Mouse (Mus musculus) forebrain, embryonic 11.5 days (tissue): ENCODE measurements around the gene Ltbp2. TPM values are rescaled to one million over a fixed set of nuclear protein-coding genes. Genes with fewer than 3 reads are reported as not detected.

ENCODE experiments used
- ATAC-seq: fragments of 200-750 bp; cut with Nextera tagmentation; replicated peaks from 2 replicates; pipeline ENCODE4 v1.8.0; 2017; ENCODE audit warnings: moderate TSS enrichment; ENCODE audit not compliant: low FRiP score
- DNase-seq: peaks from one replicate; pipeline ENCODE4 v3.0.0-alpha.2; 2017; ENCODE audit warnings: low spot score
- H3K27ac ChIP-seq: fragments of 300-500 bp; sonication (generic); 2 replicates; pipeline ENCODE4 v1.5.1; 2014; ENCODE audit warnings: low read depth, low read length
- H3K27me3 ChIP-seq: fragments of 300-500 bp; sonication (generic); 2 replicates; pipeline ENCODE4 v1.6.1; 2014; ENCODE audit warnings: mild to moderate bottlenecking, low read length, mixed read lengths; ENCODE audit not compliant: control insufficient read depth, insufficient read depth
- H3K36me3 ChIP-seq: fragments of 300-500 bp; sonication (generic); 2 replicates; pipeline ENCODE4 v1.6.1; 2014; ENCODE audit warnings: mild to moderate bottlenecking, low read length, moderate library complexity, mixed read lengths; ENCODE audit not compliant: control insufficient read depth, insufficient read depth
- H3K4me1 ChIP-seq: fragments of 300-500 bp; sonication (generic); replicated peaks from 2 replicates; pipeline ENCODE4 v1.6.1; 2014; ENCODE audit warnings: low read length, mixed read lengths; ENCODE audit not compliant: control insufficient read depth, insufficient read depth
- H3K4me2 ChIP-seq: fragments of 300-500 bp; sonication (generic); 2 replicates; pipeline ENCODE4 v1.6.1; 2014; ENCODE audit warnings: low read depth, mild to moderate bottlenecking, low read length, moderate library complexity, mixed read lengths; ENCODE audit not compliant: severe bottlenecking
- H3K4me3 ChIP-seq: fragments of 300-500 bp; sonication (generic); 2 replicates; pipeline ENCODE4 v1.5.1; 2014; ENCODE audit warnings: low read depth, low read length
- H3K9ac ChIP-seq: fragments of 300-500 bp; sonication (generic); 2 replicates; pipeline ENCODE4 v1.6.1; 2014; ENCODE audit warnings: low read length
- H3K9me3 ChIP-seq: fragments of 300-500 bp; sonication (generic); 2 replicates; pipeline ENCODE4 v1.6.1; 2016; ENCODE audit warnings: low read length, mixed read lengths; ENCODE audit not compliant: control insufficient read depth
- WGBS: fragments of 180-500 bp; shearing (Covaris S2); extraction: QIAGEN DNeasy Blood & Tissue Kit; methylation state at CpG from one replicate; pipeline ENCODE4 v1.1.7; 2014; 5-methylcytosine and 5-hydroxymethylcytosine counted together
- polyA plus RNA-seq: library from polyadenylated mRNA; unstranded; fragments of >200 nt; fragmentation: Nextera tagmentation; extraction: Ambion mirVana; gene quantifications from 2 replicates; pipeline ENCODE4 v1.2.1, GENCODE M21; 2014

The Ltbp2 gene
- polyA plus RNA-seq, 1 experiment from 2014 or later, result not detected

DNA sequence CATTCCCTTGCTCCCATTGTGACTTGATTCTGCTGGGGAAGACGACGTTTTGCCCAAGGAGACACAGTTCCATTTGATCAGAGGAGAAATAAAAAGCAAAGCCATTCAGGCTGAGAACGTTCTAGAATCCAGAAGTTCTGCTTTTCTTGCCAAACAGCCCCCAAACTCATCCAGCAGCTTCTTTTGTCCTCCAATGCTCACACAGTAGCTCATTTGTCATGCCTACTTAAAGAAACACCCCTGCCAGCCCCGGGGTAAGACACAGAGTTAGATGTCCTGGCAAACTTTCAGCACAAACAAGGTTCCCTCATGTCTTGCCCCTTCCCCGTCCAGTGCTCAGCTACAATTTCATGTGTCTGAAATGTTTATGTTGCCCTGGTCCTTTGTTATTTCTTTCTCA lies 52.1 kb downstream of the Ltbp2 start:
- ATAC-seq (no peak), DNase-seq (no peak)
- Histone ChIP-seq H3K9ac (no peak overlapping the region), H3K27me3 (no peaks in the 10 kb centered on the region), H3K4me1 (no peaks in the 10 kb centered on the region), H3K36me3 (no peaks in the 10 kb centered on the region), H3K9me3 (no peaks in the 10 kb centered on the region), H3K27ac (no peak overlapping the region), H3K4me2 (no peak overlapping the region), H3K4me3 (no peak overlapping the region)
- WGBS, result 86% methylated on average over 5 of the region's 5 CpGs

DNA sequence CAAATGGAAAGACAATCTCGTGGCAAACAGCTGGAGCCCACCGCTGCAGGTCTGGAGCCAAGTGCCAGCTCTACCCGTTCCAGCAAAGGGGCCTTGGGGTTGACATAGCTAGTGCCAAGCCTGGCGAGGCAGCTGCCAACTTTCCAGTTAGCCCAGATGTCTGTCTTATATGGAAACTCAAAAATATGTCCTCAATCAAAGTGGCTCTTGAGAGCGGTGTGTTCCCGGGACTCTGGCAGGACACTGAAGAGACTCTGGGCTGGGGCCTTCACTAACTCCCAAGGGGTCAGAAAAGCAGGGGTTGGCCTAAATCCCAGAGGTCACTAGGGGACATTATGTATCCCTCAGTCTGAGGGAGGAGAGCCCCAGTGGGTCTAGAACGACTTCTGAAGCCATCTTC lies 52.7 kb downstream of the Ltbp2 start:
- no peaks in the 10 kb centered on the region for H3K27me3 ChIP-seq
- H3K9me3 ChIP-seq, result no peaks in the 10 kb centered on the region
- ATAC-seq, result no peak
- no peaks in the 10 kb centered on the region for H3K4me1 ChIP-seq
- no peaks in the 10 kb centered on the region for H3K36me3 ChIP-seq
- H3K4me2 ChIP-seq, result no peak overlapping the region
- no peak overlapping the region for H3K27ac ChIP-seq
- H3K9ac ChIP-seq, result no peak overlapping the region
- no peak overlapping the region for H3K4me3 ChIP-seq
- no peak for DNase-seq
- 86% methylated on average over 7 of the region's 7 CpGs for WGBS

DNA sequence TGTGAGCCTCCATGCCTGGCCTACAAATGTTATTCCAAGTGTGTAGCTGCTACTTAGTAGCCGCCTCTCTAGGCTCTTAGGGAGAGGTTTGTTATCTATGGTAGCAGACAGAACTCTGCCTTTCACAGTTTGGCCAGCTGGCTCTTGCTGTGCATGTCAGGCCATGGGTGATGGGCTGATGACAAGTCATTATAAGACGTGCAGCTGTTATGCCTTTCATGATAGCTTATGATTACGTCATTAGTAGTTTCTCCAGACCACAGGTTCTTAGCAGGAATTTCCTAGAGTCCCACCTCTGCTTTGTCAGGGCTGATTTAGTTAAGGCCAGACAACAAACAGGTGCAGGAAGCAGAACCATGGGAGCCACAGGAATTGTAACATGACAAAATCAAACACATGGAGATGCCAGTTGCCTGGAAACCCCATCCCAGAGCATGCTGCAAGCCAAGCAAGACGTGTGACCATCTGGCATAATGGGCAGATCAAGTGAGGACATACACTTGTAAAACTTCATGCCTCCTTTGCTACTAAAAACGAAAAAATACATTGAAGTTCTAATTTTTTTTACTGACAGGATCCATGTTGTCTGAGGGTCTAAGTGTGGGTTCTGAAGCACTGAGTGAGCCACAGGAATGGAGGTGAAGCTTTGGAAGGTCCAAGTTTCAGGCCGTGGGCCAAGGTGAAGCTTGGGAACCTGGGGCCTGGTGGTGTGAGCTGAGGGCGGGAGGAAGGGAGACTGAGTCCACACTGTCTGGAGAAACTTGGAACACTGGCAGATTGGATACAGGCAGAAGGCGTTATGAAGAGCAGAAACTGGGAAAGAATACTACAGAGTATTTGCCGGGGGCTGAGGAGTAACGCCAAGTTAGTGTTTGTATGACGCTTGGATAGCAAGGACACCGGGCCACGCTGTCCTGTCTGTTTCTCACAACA lies 56.8 kb downstream of the Ltbp2 start:
- Histone ChIP-seq H3K9me3 (no peaks in the 10 kb centered on the region), H3K4me2 (no peak overlapping the region), H3K27ac (no peak overlapping the region), H3K36me3 (no peaks in the 10 kb centered on the region), H3K4me3 (no peak overlapping the region), H3K4me1 (no peaks in the 10 kb centered on the region), H3K27me3 (no peaks in the 10 kb centered on the region), H3K9ac (no peak overlapping the region)
- WGBS, result 86% methylated on average over 13 of the region's 13 CpGs
- ATAC-seq (no peak), DNase-seq (no peak)

DNA sequence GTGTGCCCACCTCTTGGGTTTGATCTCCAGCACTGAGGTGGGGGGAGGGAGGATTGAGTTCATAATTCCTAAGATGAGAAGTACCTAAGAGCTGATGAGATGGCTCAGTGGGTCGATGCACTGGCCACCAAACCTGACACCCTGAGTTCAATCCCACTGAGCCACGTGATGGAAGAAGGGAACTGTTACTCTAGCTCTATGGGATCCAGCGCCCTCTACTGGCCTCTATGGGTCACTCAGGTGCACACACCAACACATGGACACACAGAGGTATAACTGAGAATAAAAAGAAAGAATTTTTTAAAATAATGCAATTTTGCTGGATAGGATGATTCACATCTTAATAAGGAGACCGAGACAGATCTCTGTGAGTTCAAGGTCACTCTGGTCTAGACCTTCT lies 57.8 kb downstream of the Ltbp2 start:
- no peaks in the 10 kb centered on the region for H3K27me3 ChIP-seq
- H3K9ac ChIP-seq, result no peak overlapping the region
- H3K4me1 ChIP-seq, result no peaks in the 10 kb centered on the region
- no peak for ATAC-seq
- no peak overlapping the region for H3K27ac ChIP-seq
- 66% methylated on average over 4 of the region's 4 CpGs for WGBS
- H3K36me3 ChIP-seq, result no peaks in the 10 kb centered on the region
- no peaks in the 10 kb centered on the region for H3K9me3 ChIP-seq
- no peak for DNase-seq
- H3K4me3 ChIP-seq, result no peak overlapping the region
- no peak overlapping the region for H3K4me2 ChIP-seq

DNA sequence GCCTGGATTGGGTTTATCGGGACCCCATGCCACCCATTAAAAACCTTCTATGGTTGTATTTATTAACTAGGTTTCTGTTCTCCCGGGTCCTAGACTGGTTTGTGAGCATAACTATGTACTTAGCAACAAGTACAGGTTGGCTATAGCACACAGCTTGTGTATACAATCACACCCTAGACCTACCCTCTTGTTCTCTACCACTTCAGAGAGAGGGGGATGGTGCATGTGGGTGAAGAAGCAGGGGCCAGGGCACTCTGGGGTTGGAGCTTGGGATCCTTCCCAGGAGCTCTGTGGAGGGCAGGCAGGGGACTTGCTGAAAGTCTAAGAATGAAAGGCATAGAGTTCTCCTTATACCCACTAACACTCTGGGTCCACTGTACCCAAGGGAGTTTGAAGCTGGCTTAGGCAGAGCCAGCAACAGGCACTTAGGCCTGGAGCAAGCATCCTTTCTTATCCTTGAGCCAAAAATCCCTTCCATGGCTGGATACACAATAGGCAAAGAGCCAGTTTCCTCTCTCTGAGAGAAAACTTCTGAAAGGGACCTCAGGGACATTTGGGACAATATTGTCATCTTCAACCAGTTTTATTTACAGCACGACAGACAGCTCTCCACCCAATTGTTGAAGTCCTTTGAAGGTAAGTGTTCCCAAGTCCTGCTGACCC lies 61.5 kb downstream of the Ltbp2 start:
- no peaks in the 10 kb centered on the region for H3K9me3 ChIP-seq

DNA sequence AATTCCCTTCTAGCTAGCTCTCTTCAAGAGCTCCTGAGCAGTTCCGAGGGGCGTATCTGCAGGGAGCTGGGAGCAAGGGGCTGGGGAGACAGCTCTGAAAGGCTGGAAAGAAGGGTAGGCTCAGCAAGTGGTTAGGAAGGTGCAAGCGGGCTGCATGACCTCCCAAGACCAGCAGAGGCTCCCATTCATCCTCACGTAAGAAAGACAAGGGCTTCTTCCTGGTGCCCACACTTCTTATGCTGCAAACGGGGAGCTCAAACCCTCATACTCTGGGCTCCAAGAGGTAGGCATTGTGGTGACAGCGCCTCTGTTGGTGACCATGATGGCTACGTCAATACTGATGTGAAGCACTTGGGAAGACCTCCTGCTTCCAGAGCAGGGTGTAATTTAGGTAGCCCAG lies 62.6 kb downstream of the Ltbp2 start:
- Histone ChIP-seq H3K27ac (no peak overlapping the region), H3K4me2 (no peak overlapping the region), H3K9ac (no peak overlapping the region), H3K27me3 (no peaks in the 10 kb centered on the region), H3K4me1 (no peaks in the 10 kb centered on the region), H3K4me3 (no peak overlapping the region), H3K9me3 (no peaks in the 10 kb centered on the region), H3K36me3 (no peaks in the 10 kb centered on the region)
- ATAC-seq (no peak), DNase-seq (no peak)
- 46% methylated on average over 7 of the region's 7 CpGs for WGBS

More for the DNA sequence above, 61.5 kb downstream of the Ltbp2 start:
- 77% methylated on average over 3 of the region's 3 CpGs for WGBS
- Histone ChIP-seq H3K36me3 (no peaks in the 10 kb centered on the region), H3K4me1 (no peaks in the 10 kb centered on the region), H3K9ac (no peak overlapping the region), H3K27me3 (no peaks in the 10 kb centered on the region), H3K4me2 (no peak overlapping the region), H3K27ac (no peak overlapping the region), H3K4me3 (no peak overlapping the region)
- DNase-seq (no peak), ATAC-seq (no peak)

DNA sequence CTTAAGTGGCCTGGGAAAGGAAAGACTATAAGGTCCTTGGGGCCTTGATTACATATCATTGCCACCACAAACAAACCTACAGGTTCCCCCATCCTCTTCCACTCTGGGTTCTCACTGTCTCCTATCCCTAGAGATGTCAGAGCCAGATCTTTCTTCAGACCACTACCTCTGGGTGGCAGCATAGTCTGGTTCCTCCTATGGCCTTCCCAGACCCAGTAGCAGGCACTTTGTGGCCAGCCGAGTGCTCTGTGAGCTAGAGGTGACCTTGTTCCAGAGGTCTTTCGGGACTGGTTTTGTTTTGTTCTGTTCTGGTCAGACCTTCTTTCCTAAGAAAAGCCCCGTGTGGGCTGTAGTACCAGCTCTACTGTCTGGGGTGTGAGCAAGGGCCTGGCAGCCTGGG lies 64.3 kb downstream of the Ltbp2 start:
- Histone ChIP-seq H3K27me3 (no peaks in the 10 kb centered on the region), H3K4me3 (no peak overlapping the region), H3K4me1 (no peaks in the 10 kb centered on the region), H3K27ac (no peak overlapping the region), H3K9me3 (no peaks in the 10 kb centered on the region), H3K4me2 (no peak overlapping the region), H3K9ac (no peak overlapping the region), H3K36me3 (no peaks in the 10 kb centered on the region)
- DNase-seq (no peak), ATAC-seq (no peak)
- WGBS, result 64% methylated on average over 3 of the region's 3 CpGs

DNA sequence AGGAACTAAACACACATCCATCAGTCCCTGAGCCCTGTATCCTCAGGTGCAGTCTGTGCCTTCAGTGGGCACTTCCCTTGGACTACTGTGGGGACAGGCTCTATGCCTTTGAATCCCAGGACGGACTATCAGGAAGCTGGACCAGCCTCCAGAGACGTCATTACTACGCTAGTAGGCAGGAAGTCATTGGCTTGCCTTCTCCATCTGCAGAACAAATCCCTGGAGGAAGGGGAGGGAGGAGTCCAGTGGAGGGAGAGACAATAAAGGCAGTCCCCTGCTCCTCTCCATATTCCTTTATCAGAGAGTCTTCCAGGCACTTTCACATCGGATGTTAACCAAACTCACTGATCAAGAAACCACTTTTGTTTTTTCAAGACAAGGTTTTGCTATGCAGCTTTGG lies 64.8 kb downstream of the Ltbp2 start:
- Histone ChIP-seq H3K4me3 (no peak overlapping the region), H3K9ac (no peak overlapping the region), H3K4me2 (no peak overlapping the region), H3K9me3 (no peaks in the 10 kb centered on the region), H3K36me3 (no peaks in the 10 kb centered on the region), H3K4me1 (no peaks in the 10 kb centered on the region), H3K27me3 (no peaks in the 10 kb centered on the region), H3K27ac (no peak overlapping the region)
- DNase-seq (no peak), ATAC-seq (no peak)
- 73% methylated on average over 4 of the region's 4 CpGs for WGBS
